Mouse (Mus musculus) heart, adult 2 months (tissue): ENCODE data around the gene Cep70.

Experiments used
- CTCF ChIP-seq: fragments of 200-600 bp; IDR thresholded peaks from 2 replicates; pipeline ENCODE4 v1.8.1; 2022; ENCODE audit warnings: antibody characterized with exemption, mild to moderate bottlenecking, moderate library complexity
- EP300 ChIP-seq: fragments of 200-500 bp; IDR thresholded peaks from 2 replicates; pipeline ENCODE4 v1.6.1; 2011; ENCODE audit warnings: low read depth, low read length, control low read depth; ENCODE audit not compliant: insufficient read depth
- POLR2A ChIP-seq: fragments of 200-500 bp; IDR thresholded peaks from 2 replicates; pipeline ENCODE4 v1.6.1; 2011; ENCODE audit warnings: mild to moderate bottlenecking, low read depth, low read length, control low read depth; ENCODE audit not compliant: insufficient read depth

- TF ChIP-seq POLR2A (no peak), CTCF (no peak), EP300 (no peak)
Observed at GRCm38 (mm10) chr9:99345351-99345792, 102.2 kb downstream of the Cep70 start.
